Mouse (Mus musculus) embryonic fibroblast, embryonic 13.5 days (primary cell): ENCODE data around the gene Chad.

Experiments used
- CTCF ChIP-seq: IDR thresholded peaks from 2 replicates; pipeline ENCODE4 v1.5.1; 2011; ENCODE audit warnings: mild to moderate bottlenecking, control low read depth, low read length, moderate library complexity, borderline replicate concordance; ENCODE audit not compliant: insufficient read depth
- POLR2A ChIP-seq: IDR thresholded peaks from 2 replicates; pipeline ENCODE4 v1.6.1; 2011; ENCODE audit warnings: low read depth, mild to moderate bottlenecking, control low read depth, low read length, moderate library complexity

DNA sequence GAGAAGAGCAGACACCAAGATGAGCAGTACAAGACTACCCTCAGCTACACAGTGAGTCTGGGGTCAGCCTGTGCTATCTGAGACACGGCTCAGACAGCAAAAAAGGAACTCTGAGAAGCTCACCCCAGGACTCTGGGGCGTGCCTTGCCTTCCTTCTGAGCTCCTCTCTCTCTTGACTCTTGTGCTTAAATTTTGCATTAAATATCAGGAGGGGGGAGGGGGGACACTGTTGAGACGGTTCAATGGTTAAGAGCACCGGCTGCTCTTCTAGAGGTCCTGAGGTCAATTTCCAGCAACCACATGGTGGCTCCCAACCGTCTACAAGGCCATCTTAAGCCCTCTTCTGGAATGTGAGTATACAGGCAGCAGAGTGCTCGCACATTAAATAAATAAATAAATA, 22.7 kb downstream of the Chad start:
- TF ChIP-seq CTCF = no peak
- TF ChIP-seq POLR2A = no peak
